Mouse (Mus musculus) neutrophil, adult 83 days (primary cell): ENCODE measurements around the gene Tmem251. TPM values are rescaled to one million over a fixed set of nuclear protein-coding genes. Genes with fewer than 3 reads are reported as not detected.

Experiments used
- total RNA-seq, 2 experiments: library from RNA; stranded (reverse); gene quantifications; one replicate each; pipeline ENCODE4 v1.2.4; 2023

Tmem251 gene
- total RNA-seq, result 10 to 100 TPM; 12.8 to 13.3 TPM

GRCm38 (mm10) chr12:102743589-102744574, at the start of gene Tmem251, which contains the start of gene Moap1:
Tmem251 (plus strand) TSS chr12:102743762.
Moap1 (minus strand) TSS chr12:102743661.

GRCm38 (mm10) chr12:102704457-102705198, 38.9 kb upstream of the Tmem251 start, which contains the start of gene Itpk1:
Itpk1 (minus strand) TSS chr12:102704930.

GRCm38 (mm10) chr12:102757689-102758402, 14.3 kb downstream of the Tmem251 start, which contains the start of the genes Gm28051, Gon7 and Ubr7:
Gm28051 (minus strand) TSS chr12:102757765.
Gon7 (minus strand) TSS chr12:102757803.
Ubr7 (plus strand) TSS chr12:102757967.

GRCm38 (mm10) chr12:102758403-102758756, 14.8 kb downstream of the Tmem251 start, which contains the start of gene Gm20604:
Gm20604 (minus strand) TSS chr12:102758672.

Other genes starting within 250 kb of the Tmem251 start
- gene Chga, start 188.8 kb upstream of the Tmem251 start, total RNA-seq, result not detected
- 10 to 100 TPM; 29.7 to 31.6 TPM for gene Itpk1, start 38.8 kb upstream of the Tmem251 start, total RNA-seq
- 10 to 100 TPM; 11.5 to 12.0 TPM for gene Moap1, start 101 bp upstream of the Tmem251 start, total RNA-seq
- not detected for gene Gm28051, start 14.0 kb downstream of the Tmem251 start, total RNA-seq
- 10 to 100 TPM; 13.4 to 22.7 TPM for gene Gon7, start 14.0 kb downstream of the Tmem251 start, total RNA-seq
- gene Ubr7, start 14.2 kb downstream of the Tmem251 start, total RNA-seq, result 10 to 100 TPM; 14.1 to 18.0 TPM
- 1 to 10 TPM; 4.6 to 4.9 TPM for gene Gm20604, start 14.9 kb downstream of the Tmem251 start, total RNA-seq
- gene Btbd7, start 134.7 kb downstream of the Tmem251 start, total RNA-seq, result 10 to 100 TPM; 28.3 to 32.9 TPM
- not detected for gene Cox8c, start 155.6 kb downstream of the Tmem251 start, total RNA-seq
- not detected for gene Unc79, start 205.1 kb downstream of the Tmem251 start, total RNA-seq